Mouse (Mus musculus) neutrophil, adult 59 days (primary cell): ENCODE measurements around the gene Tuba8. TPM values are rescaled to one million over a fixed set of nuclear protein-coding genes. Genes with fewer than 3 reads are reported as not detected.

Experiments used
- total RNA-seq, 2 experiments: library from RNA; stranded (reverse); gene quantifications; 1 replicate in 1 of 2; 2 replicates in 1 of 2; pipeline ENCODE4 v1.2.4; 2023

The Tuba8 gene
- total RNA-seq, result 10 to 100 TPM in 1 of 2 experiments, 1 to 10 TPM in 1; 8.7 to 10.1 TPM

DNA sequence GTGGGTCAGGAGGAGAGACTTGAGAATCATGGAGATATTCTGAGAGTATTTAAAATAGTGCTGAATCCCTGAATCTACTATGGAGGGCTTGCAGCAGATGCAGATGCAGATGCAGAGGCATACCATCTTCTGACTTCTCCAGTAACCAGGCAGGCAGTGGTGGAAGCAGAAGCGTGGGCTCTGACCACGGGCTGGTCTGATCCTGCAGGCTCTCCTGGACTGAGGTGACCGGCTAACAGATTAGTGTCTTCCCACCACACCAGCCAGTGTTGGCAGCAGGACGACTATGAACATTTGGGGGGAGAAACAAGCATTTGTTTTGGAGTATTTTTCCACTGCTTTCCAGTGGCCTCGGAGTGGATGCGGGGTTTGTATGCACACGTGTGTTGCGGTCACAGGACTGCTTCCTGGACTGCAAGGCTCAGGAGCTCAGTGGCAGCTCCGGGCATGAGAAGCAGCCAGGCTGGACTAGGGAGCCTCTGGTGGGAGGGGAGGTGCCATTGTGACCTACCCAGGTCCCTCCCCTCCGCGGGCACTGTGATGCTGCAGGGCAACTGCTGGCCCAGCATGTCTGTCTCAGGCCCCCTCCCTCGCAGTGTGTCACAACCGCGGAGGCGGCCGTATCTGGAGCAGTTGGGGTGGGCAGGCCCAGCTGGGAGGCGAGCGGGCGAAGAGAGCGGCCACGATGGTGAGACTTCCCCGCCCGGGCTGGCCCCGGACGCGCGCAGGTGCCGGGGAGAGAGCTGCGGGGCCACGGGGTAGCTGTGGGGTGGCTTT lies at the start of gene Tuba8:
TSS of gene Tuba8 (plus strand) at position 548 of the 777 bp plus-strand sequence.

DNA sequence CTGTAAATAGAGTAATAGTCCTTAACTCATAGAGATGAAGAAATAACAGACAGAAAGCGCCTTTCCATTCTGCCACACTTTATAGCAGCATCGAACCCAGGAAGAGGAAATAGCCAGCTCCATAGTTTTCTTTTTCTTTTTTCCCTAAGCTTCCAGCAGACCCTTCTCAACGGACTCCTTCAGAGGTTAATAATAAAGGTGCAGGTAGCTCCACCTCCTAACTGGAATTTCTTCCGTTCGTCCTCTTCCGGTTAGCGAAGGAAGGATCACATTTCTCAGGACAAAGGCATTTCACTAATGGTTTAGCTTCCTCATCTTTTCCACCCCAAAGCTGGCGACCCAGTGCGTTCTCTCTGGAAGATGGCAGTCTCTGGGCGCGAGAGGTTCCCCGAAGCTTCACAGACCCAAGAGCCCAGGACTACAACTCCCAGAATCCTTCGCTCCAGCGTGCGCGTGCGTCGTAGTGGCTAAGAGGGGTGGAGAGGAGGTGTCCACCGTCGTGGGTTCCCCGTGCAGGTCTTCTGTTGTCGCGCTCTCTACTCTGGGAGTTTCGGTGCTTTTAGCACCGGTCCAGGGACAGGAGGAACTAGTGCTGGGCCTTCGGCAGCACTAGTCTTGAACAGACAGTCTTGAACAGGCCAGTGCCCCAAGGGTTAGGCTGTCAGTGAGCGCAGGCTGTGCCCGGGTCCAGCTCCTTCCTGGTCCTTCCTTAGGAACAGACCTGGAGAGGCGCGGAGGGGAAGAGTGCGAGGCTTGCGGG lies 26.9 kb upstream of the Tuba8 start, which contains the start of gene Pex26:
TSS of gene Pex26 (plus strand) at position 254 of the 760 bp plus-strand sequence.

DNA sequence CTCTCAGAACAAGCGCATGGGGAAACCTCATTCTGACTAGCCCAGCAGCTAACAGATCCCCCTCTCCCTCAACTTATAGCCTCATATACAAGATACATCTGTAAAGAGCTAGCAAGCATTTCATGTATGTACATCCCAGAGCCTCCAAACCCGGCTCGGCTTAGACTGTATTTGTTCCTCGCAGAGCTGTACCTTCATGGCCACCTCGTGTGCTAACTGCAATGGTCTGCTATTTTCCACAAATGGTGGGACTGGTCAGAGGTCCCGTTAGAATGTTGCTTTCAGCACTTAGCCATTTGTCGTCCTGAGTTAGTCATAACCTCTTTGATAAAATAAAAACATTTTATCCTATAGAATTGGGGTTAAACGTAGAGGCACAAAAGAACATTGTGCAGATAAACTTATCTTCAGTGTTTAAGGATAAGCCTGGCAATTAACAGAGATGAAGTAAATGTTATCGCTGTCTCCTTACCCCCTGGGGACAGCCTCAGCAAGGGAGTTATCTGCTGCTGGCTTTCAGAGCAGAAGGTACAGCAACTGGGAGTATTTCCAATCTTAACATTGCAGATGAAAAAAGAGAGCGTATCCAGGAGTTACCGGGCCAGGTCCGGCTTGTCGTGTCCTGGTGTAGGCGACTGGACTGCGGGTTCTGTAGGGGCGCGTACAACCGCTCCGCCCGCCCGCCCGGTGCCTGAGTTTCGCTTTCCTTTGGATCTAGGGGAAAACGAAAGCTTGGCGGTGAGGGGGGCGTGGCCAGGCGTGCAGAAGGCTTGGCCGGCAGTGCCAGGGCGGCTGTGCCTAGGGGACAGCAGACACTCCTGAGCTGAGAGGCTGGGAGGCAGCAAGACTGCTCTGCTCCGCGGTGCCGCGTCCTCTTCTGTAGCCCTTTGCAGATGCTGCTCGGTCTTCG lies 34.9 kb downstream of the Tuba8 start, which contains the start of gene Usp18:
TSS of gene Usp18 (plus strand) at position 780 of the 910 bp plus-strand sequence.

Other genes starting within 250 kb of the Tuba8 start
- gene Mical3, start 79.7 kb upstream of the Tuba8 start, total RNA-seq, result 1 to 10 TPM; 6.4 to 9.7 TPM
- 1 to 10 TPM; 3.0 TPM for gene Pex26, start 27.0 kb upstream of the Tuba8 start, total RNA-seq
- 1 to 10 TPM; 5.0 to 6.5 TPM for gene Usp18, start 35.2 kb downstream of the Tuba8 start, total RNA-seq
- gene Slc6a13, start 89.5 kb downstream of the Tuba8 start, total RNA-seq, result 1 to 10 TPM; 3.0 to 4.2 TPM
- 10 to 100 TPM; 26.9 to 32.0 TPM for gene Slc6a12, start 132.4 kb downstream of the Tuba8 start, total RNA-seq